Mouse (Mus musculus) embryonic facial prominence, embryonic 10.5 days (tissue): ENCODE results near the gene Arpc2. TPM values are rescaled to one million over a fixed set of nuclear protein-coding genes. Genes with fewer than 3 reads are reported as not detected.

ENCODE experiments used
- DNase-seq: peaks from one replicate; pipeline ENCODE4 v3.0.0-alpha.2; 2017; ENCODE audit warnings: low spot score
- H3K27ac ChIP-seq: fragments of 300-500 bp; sonication (generic); replicated peaks from 2 replicates; pipeline ENCODE4 v1.5.1; 2016; ENCODE audit warnings: mild to moderate bottlenecking
- H3K27me3 ChIP-seq: fragments of 300-500 bp; sonication (generic); replicated peaks from 2 replicates; pipeline ENCODE4 v1.6.1; 2016; ENCODE audit warnings: low read depth, mild to moderate bottlenecking; ENCODE audit not compliant: poor library complexity, severe bottlenecking
- H3K36me3 ChIP-seq: fragments of 300-500 bp; sonication (generic); replicated peaks from 2 replicates; pipeline ENCODE4 v1.6.1; 2016; ENCODE audit warnings: mild to moderate bottlenecking, moderate library complexity
- H3K4me1 ChIP-seq: fragments of 300-500 bp; sonication (generic); 2 replicates; pipeline ENCODE4 v1.6.1; 2016
- H3K4me3 ChIP-seq: fragments of 300-500 bp; sonication (generic); 2 replicates; pipeline ENCODE4 v1.5.1; 2016; ENCODE audit warnings: mild to moderate bottlenecking, moderate library complexity
- H3K9me3 ChIP-seq: fragments of 300-500 bp; sonication (generic); 2 replicates; pipeline ENCODE4 v1.6.1; 2016; ENCODE audit warnings: mild to moderate bottlenecking
- WGBS: fragments of 180-500 bp; shearing (Covaris S2); methylation state at CpG from one replicate; pipeline ENCODE4 v1.1.7; 2016; 5-methylcytosine and 5-hydroxymethylcytosine counted together
- polyA plus RNA-seq: library from polyadenylated mRNA; unstranded; fragments of >200 nt; fragmentation: Nextera tagmentation; extraction: Ambion mirVana; gene quantifications from 2 replicates; pipeline ENCODE4 v1.2.1, GENCODE M21; 2016

Arpc2 gene
- polyA plus RNA-seq, 1 experiment from 2014 or later, result 359 TPM

- H3K27ac ChIP-seq, result no peak overlapping the region
- H3K36me3 ChIP-seq, result peaks cover 63% of the 10 kb centered on the region
- WGBS, result 85% methylated on average over 2 of the region's 2 CpGs
- H3K27me3 ChIP-seq, result no peaks in the 10 kb centered on the region
- no peak for DNase-seq
- H3K4me1 ChIP-seq, result peaks cover under 1% of the 10 kb centered on the region; the same call in 1 of the 2 replicates
- H3K4me3 ChIP-seq, result no peak overlapping the region
- H3K9me3 ChIP-seq, result no peaks in the 10 kb centered on the region
Observed at GRCm38 (mm10) chr1:74245525-74245924, 9.6 kb downstream of the Arpc2 start.

DNA sequence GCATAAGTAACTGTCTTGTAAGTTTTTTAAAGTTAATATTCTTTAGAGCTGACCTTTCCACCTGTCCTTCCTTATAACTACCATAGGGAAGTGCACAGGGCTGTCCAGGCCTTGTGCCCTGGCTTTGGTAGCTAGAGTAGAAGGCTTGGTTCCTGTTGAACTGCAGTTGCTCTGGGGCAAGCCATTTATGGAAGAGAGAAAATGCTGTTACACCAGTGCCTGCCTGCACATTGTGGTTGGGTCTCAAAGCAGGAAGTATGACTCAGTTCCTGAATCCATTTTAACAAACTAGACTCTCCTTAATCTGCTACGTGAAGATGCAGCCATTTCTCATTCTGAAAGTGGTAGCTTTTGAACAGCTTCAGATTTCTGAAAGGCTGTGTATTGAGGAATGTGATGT is 12.9 kb downstream of the Arpc2 start:
- no peaks in the 10 kb centered on the region for H3K9me3 ChIP-seq
- no peaks in the 10 kb centered on the region for H3K4me1 ChIP-seq
- no peaks in the 10 kb centered on the region for H3K27me3 ChIP-seq
- no peak overlapping the region for H3K4me3 ChIP-seq
- H3K36me3 ChIP-seq, result peaks cover 77% of the 10 kb centered on the region
- no peak overlapping the region for H3K27ac ChIP-seq
- no peak for DNase-seq
- 70% methylated on average over 1 of the region's 1 CpGs for WGBS

GRCm38 (mm10) chr1:74249331-74249980 is 13.6 kb downstream of the Arpc2 start:
- Histone ChIP-seq H3K4me3 (no peak overlapping the region), H3K27ac (no peak overlapping the region), H3K9me3 (no peaks in the 10 kb centered on the region), H3K27me3 (no peaks in the 10 kb centered on the region), H3K36me3 (peaks cover 84% of the 10 kb centered on the region), H3K4me1 (no peaks in the 10 kb centered on the region)
- DNase-seq, result no peak
- 83% methylated on average over 5 of the region's 5 CpGs for WGBS

DNA sequence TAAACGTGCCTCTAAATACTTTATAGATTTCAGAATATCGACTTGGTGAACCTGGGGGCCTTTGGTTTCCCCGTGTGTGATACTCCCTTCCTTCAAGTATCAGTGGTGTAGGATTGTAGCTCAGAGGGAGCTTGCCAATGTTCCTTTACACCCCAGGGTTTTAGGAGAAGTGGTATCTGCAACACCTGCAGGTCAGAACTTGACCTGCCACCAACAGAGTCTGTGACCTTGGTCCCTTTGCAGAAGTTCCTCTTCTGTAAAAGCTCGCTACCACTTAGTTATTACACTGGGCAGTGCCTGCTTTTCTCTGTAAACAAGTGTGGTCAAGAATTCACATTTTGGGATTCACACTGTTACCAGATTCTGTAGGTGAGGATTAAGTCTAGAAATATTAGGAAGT is 14.2 kb downstream of the Arpc2 start:
- no peak for DNase-seq
- Histone ChIP-seq H3K4me1 (no peaks in the 10 kb centered on the region), H3K27me3 (no peaks in the 10 kb centered on the region), H3K36me3 (peaks cover 90% of the 10 kb centered on the region), H3K4me3 (no peak overlapping the region), H3K27ac (no peak overlapping the region), H3K9me3 (no peaks in the 10 kb centered on the region)
- WGBS, result 90% methylated on average over 4 of the region's 4 CpGs

GRCm38 (mm10) chr1:74255704-74256345 is 19.9 kb downstream of the Arpc2 start:
- WGBS, result 95% methylated on average over 8 of the region's 8 CpGs
- DNase-seq, result no peak
- no peaks in the 10 kb centered on the region for H3K9me3 ChIP-seq
- no peak overlapping the region for H3K4me3 ChIP-seq
- no peaks in the 10 kb centered on the region for H3K27me3 ChIP-seq
- no peak overlapping the region for H3K27ac ChIP-seq
- peaks cover 98% of the 10 kb centered on the region for H3K36me3 ChIP-seq
- no peaks in the 10 kb centered on the region for H3K4me1 ChIP-seq

DNA sequence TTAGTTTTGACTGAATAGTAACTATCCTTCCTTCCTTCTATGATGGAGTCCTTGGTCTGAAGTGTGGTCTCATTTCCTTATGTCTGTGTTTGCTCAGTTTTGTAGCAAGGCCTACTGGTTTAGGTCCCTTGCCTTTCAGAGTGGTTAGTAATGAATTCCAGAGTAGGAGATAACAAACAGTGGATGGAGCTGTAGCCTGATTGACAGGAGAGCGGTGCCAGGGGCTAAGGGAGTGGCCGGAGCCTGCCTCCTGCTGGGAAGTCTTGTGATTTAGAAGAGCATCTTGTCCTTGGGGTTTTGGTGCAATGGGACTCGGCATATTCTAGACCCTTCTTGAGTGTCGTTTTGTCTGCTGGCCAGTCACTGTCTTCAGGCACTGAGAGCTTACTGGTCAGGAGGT is 20.9 kb downstream of the Arpc2 start:
- Histone ChIP-seq H3K36me3 (peaks cover 98% of the 10 kb centered on the region), H3K4me1 (no peaks in the 10 kb centered on the region), H3K27me3 (no peaks in the 10 kb centered on the region), H3K27ac (no peak overlapping the region), H3K4me3 (no peak overlapping the region), H3K9me3 (no peaks in the 10 kb centered on the region)
- WGBS, result 75% methylated on average over 4 of the region's 4 CpGs
- DNase-seq, result no peak

DNA sequence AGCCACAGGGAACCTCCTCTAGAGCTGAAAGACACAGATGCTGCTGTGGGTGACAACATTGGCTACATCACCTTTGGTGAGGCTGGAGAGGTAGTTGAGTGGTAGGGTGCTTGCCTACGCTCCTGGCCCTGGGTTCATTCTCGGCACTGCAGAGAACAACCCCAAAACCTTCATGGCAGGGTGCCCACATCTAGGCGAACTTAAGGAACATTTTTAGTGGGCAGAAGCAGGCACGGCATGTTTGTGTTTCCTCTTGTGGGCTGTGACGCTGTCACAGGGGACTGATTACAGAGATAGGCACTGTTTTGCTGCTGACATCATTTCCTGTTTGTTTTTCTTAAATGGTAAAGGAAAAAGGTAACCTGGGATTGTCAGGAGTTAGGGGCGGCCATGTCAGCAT is 26.6 kb downstream of the Arpc2 start:
- no peak overlapping the region for H3K27ac ChIP-seq
- DNase-seq, result no peak
- no peak overlapping the region for H3K4me3 ChIP-seq
- peaks cover 98% of the 10 kb centered on the region for H3K36me3 ChIP-seq
- no peaks in the 10 kb centered on the region for H3K27me3 ChIP-seq
- H3K9me3 ChIP-seq, result no peaks in the 10 kb centered on the region
- no peaks in the 10 kb centered on the region for H3K4me1 ChIP-seq
- 88% methylated on average over 6 of the region's 6 CpGs for WGBS

DNA sequence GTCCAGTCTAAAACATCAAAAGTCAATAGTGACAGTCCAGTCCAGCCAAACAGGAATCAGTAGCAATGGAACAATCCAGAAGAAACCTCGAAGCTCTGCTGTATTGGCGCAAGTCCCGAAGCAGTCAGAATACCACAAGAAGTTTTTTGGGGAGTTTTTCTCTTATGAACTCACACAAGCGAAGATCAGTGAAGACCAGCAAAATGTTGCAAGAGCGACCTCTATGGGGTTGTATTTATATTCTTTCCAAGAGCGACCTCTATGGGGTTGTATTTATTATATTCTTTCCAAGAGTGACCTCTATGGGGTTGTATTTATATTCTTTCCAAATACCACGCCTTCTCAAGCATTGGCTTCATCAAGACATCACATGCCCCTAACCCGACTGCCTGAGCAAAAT is 32.9 kb downstream of the Arpc2 start:
- 87% methylated on average over 8 of the region's 8 CpGs for WGBS
- Histone ChIP-seq H3K9me3 (no peaks in the 10 kb centered on the region), H3K4me3 (no peak overlapping the region), H3K4me1 (peaks cover 3% of the 10 kb centered on the region), H3K27me3 (no peaks in the 10 kb centered on the region), H3K36me3 (peaks cover 55% of the 10 kb centered on the region), H3K27ac (no peak overlapping the region)
- DNase-seq, result no peak

DNA sequence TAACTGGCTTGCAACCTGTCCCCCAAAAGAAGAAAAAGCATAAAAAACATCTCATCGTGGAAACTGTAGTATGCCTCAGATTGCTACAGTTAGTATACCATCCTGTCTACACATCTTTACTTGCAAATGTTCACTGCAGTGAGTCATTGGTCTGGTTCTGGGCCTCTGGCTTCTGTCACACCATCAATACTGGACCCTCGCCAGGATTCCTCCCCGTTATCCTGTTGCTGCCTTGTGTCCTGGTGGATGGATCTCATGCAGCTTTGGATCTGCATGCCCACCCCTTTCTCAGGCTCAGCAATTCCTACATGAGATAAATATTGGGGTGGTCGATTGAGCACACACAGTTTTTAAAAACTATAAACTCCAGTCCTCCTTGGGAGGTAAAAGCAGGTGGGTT is 35.8 kb downstream of the Arpc2 start:
- DNase-seq, result no peak
- 86% methylated on average over 4 of the region's 4 CpGs for WGBS
- Histone ChIP-seq H3K27me3 (no peaks in the 10 kb centered on the region), H3K27ac (no peak overlapping the region), H3K9me3 (no peaks in the 10 kb centered on the region), H3K36me3 (peaks cover 26% of the 10 kb centered on the region), H3K4me3 (no peak overlapping the region), H3K4me1 (peaks cover 27% of the 10 kb centered on the region)

GRCm38 (mm10) chr1:74275015-74275414 is 39.1 kb downstream of the Arpc2 start:
- no peaks in the 10 kb centered on the region for H3K27me3 ChIP-seq
- peak; percentile 53 for DNase-seq
- H3K4me3 ChIP-seq, result no peak overlapping the region
- peaks cover 41% of the 10 kb centered on the region for H3K4me1 ChIP-seq
- WGBS, result 28% methylated on average over 9 of the region's 9 CpGs
- H3K36me3 ChIP-seq, result peaks cover 17% of the 10 kb centered on the region
- H3K9me3 ChIP-seq, result no peaks in the 10 kb centered on the region
- no peak overlapping the region for H3K27ac ChIP-seq

- Histone ChIP-seq H3K4me3 (no peak overlapping the region), H3K36me3 (peaks cover 37% of the 10 kb centered on the region), H3K27me3 (no peaks in the 10 kb centered on the region), H3K27ac (no peak overlapping the region), H3K4me1 (peaks cover 47% of the 10 kb centered on the region), H3K9me3 (no peaks in the 10 kb centered on the region)
- no peak for DNase-seq
- WGBS, result 65% methylated on average over 6 of the region's 6 CpGs
Observed at GRCm38 (mm10) chr1:74277041-74277440, 41.2 kb downstream of the Arpc2 start.

DNA sequence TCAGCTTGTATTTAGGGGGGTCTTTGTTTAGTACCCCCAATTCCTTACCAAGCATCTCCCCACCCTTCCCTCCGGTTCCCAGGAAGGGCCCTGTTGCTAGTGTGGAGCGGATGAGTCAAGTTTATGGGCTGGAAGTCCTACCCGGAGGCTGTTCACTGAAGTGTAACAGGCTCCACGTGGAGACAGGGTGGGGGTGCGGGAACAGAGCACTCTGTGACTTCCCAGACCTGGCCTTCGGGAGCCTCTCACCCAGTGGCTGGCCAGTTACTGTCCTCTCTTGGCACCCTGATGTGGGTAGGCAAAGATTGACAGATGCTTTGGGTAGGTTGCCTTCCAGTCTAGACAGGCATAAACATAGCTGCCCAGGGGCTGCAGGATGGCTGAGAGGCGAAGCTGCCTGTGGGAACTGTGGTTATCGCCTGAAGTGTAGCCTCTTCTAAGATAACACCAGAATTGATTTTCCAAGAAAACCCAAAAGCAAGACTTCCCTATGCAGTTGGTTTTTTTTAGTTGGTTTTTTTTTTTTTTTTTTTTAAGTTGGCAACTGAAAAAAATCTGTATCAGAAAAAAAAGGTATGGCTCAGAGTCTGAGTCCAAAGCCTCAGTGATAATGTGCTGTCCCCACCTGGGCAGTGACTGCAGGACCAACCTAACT is 42.1 kb downstream of the Arpc2 start:
- Histone ChIP-seq H3K27me3 (no peaks in the 10 kb centered on the region), H3K27ac (no peak overlapping the region), H3K9me3 (no peaks in the 10 kb centered on the region), H3K4me3 (no peak overlapping the region), H3K36me3 (peaks cover 47% of the 10 kb centered on the region), H3K4me1 (peaks cover 52% of the 10 kb centered on the region)
- DNase-seq, result no peak
- 62% methylated on average over 8 of the region's 8 CpGs for WGBS

DNA sequence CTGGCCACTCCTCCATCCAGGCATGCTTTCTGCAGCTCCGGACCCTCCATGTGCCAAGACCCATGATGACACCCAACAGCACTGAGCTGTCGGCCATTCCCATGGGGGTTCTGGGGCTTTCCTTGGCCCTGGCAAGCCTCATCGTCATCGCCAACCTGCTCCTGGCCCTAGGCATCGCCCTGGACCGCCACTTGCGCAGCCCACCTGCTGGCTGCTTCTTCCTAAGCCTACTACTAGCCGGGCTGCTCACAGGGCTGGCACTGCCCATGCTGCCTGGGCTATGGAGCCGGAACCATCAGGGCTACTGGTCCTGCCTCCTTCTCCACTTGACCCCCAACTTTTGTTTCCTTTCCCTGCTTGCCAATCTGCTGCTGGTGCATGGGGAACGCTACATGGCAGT is 42.7 kb downstream of the Arpc2 start, which contains the start of gene Gpbar1:
TSS of gene Gpbar1 (plus strand) at position 13 of the 400 bp plus-strand sequence.
- no peak for DNase-seq
- peaks cover 50% of the 10 kb centered on the region for H3K36me3 ChIP-seq
- 0 out of 2 replicates have a peak within 1 kb of the TSS, but pooled peaks have one; percentile 27 for H3K27ac ChIP-seq
- H3K4me3 ChIP-seq, result no peak within 1 kb of the TSS
- H3K4me1 ChIP-seq, result peaks cover 56% of the 10 kb centered on the region
- no peaks in the 10 kb centered on the region for H3K27me3 ChIP-seq
- WGBS, result 94% methylated on average over 10 of the region's 10 CpGs
- no peaks in the 10 kb centered on the region for H3K9me3 ChIP-seq
